Mouse (Mus musculus) left cerebral cortex, postnatal 14 days (tissue): Measurements from ENCODE around the gene Pth2. TPM values are rescaled to one million over a fixed set of nuclear protein-coding genes. Genes with fewer than 3 reads are reported as not detected.

Experiments
- DNase-seq, 2 experiments: peaks; one replicate each; pipeline ENCODE4 v3.0.0; 2021 to 2022; ENCODE audit warnings: low spot score in 2 of 2, mixed read lengths in 1 of 2
- intact Hi-C: fragments of 180-260 bp; cut with DNase I; formaldehyde crosslinking; loops from one replicate; pipeline ENCODE4 v1.15.1; 2025
- long read RNA-seq, 2 experiments: library from polyadenylated mRNA; stranded (forward); transcript quantifications; one replicate each; pipeline ENCODE4 v2.0.0; 2021
- total RNA-seq, 2 experiments: library from RNA; stranded (reverse); gene quantifications; 2 replicates each; pipeline ENCODE4 v1.2.3; 2021

Pth2 gene
- not detected for total RNA-seq
- long read RNA-seq, experiment 1: 0 reads
- long read RNA-seq, experiment 2: 0 reads

- intact Hi-C loops: no loop called here
- no peak for DNase-seq
These were observed at the start of gene Pth2 for GRCm38 (mm10) chr7:45180896-45181477. TSS of gene Pth2 (plus strand) at chr7:45180995.

- DNase-seq: no peak
- intact Hi-C loops: no loop called here
These were observed 48.9 kb upstream of the Pth2 start for GRCm38 (mm10) chr7:45131850-45132249.

- no peak for DNase-seq
These were observed 47.2 kb upstream of the Pth2 start for GRCm38 (mm10) chr7:45133446-45134159.

GRCm38 (mm10) chr7:45134544-45135026, 46.2 kb upstream of the Pth2 start:
- intact Hi-C loops: no loop called here
- DNase-seq: no peak

More at GRCm38 (mm10) chr7:45133446-45134159, 47.2 kb upstream of the Pth2 start:
- intact Hi-C loops: no loop called here

- no peak for DNase-seq
- intact Hi-C loops: no loop called here
These were observed 45.4 kb upstream of the Pth2 start for GRCm38 (mm10) chr7:45135370-45135769.

GRCm38 (mm10) chr7:45135993-45136567, 44.7 kb upstream of the Pth2 start, which contains the start of the genes Gm45713 and Flt3l:
TSS of gene Gm45713 (minus strand) at chr7:45136231.
TSS of gene Flt3l (minus strand) at chr7:45136432.
- intact Hi-C loops: loop anchor here (2.0 kb wide), 1 partner anchor 57 kb away; no protein-coding TSS in a partner anchor
- DNase-seq: peak; percentile 87 to 89

GRCm38 (mm10) chr7:45137171-45138006, 43.4 kb upstream of the Pth2 start:
- no peak for DNase-seq
- intact Hi-C loops: loop anchor here (2.0 kb wide), 1 partner anchor 59 kb away; no protein-coding TSS in a partner anchor

GRCm38 (mm10) chr7:45138403-45138802, 42.4 kb upstream of the Pth2 start:
- intact Hi-C loops: no loop called here
- no peak for DNase-seq

GRCm38 (mm10) chr7:45139904-45140723, 40.7 kb upstream of the Pth2 start:
- intact Hi-C loops: no loop called here
- no peak for DNase-seq

GRCm38 (mm10) chr7:45141319-45141718, 39.5 kb upstream of the Pth2 start:
- intact Hi-C loops: no loop called here
- DNase-seq: no peak

GRCm38 (mm10) chr7:45141914-45142313, 38.9 kb upstream of the Pth2 start:
- intact Hi-C loops: no loop called here
- no peak for DNase-seq

- intact Hi-C loops: no loop called here
- DNase-seq: no peak
These were observed 36.2 kb upstream of the Pth2 start for GRCm38 (mm10) chr7:45144368-45145174.

- no peak for DNase-seq
- intact Hi-C loops: no loop called here
These were observed 35.3 kb upstream of the Pth2 start for GRCm38 (mm10) chr7:45145460-45145859.

GRCm38 (mm10) chr7:45147267-45147666, 33.5 kb upstream of the Pth2 start:
- DNase-seq: no peak
- intact Hi-C loops: no loop called here

GRCm38 (mm10) chr7:45147899-45148298, 32.9 kb upstream of the Pth2 start:
- DNase-seq: no peak
- intact Hi-C loops: no loop called here

- intact Hi-C loops: no loop called here
- DNase-seq: no peak
These were observed 32.2 kb upstream of the Pth2 start for GRCm38 (mm10) chr7:45148534-45149098.

GRCm38 (mm10) chr7:45149545-45149944, 31.2 kb upstream of the Pth2 start:
- intact Hi-C loops: no loop called here

GRCm38 (mm10) chr7:45150321-45150720, 30.5 kb upstream of the Pth2 start:
- intact Hi-C loops: no loop called here
- DNase-seq: no peak

More at GRCm38 (mm10) chr7:45149545-45149944, 31.2 kb upstream of the Pth2 start:
- DNase-seq: no peak
